Mouse (Mus musculus) kidney, postnatal 0 days (tissue): ENCODE results near the gene Mrgprb3. TPM values are rescaled to one million over a fixed set of nuclear protein-coding genes. Genes with fewer than 3 reads are reported as not detected.

Experiments
- ATAC-seq: fragments of 200-750 bp; cut with Nextera tagmentation; replicated peaks from 2 replicates; pipeline ENCODE4 v1.8.0; 2017; ENCODE audit warnings: low read depth, moderate number of reproducible peaks, moderate TSS enrichment, moderate library complexity; ENCODE audit not compliant: low FRiP score
- DNase-seq: peaks from one replicate; pipeline ENCODE4 v3.0.0-alpha.2; 2016; ENCODE audit warnings: low spot score
- H3K27ac ChIP-seq: fragments of 300-500 bp; sonication (generic); 2 replicates; pipeline ENCODE4 v1.5.1; 2014; ENCODE audit warnings: mild to moderate bottlenecking
- H3K27me3 ChIP-seq: fragments of 300-500 bp; sonication (generic); 2 replicates; pipeline ENCODE4 v1.6.1; 2014; ENCODE audit warnings: low read length, mixed read lengths; ENCODE audit not compliant: insufficient read depth
- H3K36me3 ChIP-seq: fragments of 300-500 bp; sonication (generic); 2 replicates; pipeline ENCODE4 v1.6.1; 2014; ENCODE audit warnings: low read length, mixed read lengths; ENCODE audit not compliant: insufficient read depth
- H3K4me1 ChIP-seq: fragments of 300-500 bp; sonication (generic); replicated peaks from 2 replicates; pipeline ENCODE4 v1.6.1; 2014; ENCODE audit warnings: antibody characterized with exemption, low read length, mixed read lengths; ENCODE audit not compliant: insufficient read depth
- H3K4me2 ChIP-seq: fragments of 300-500 bp; sonication (generic); 2 replicates; pipeline ENCODE4 v1.6.1; 2014; ENCODE audit warnings: mild to moderate bottlenecking, low read length, moderate library complexity, mixed read lengths
- H3K4me3 ChIP-seq: fragments of 300-500 bp; sonication (generic); replicated peaks from 2 replicates; pipeline ENCODE4 v1.5.1; 2014; ENCODE audit warnings: low read depth, low read length
- H3K9ac ChIP-seq: fragments of 300-500 bp; sonication (generic); 2 replicates; pipeline ENCODE4 v1.6.1; 2014; ENCODE audit warnings: low read depth, low read length
- H3K9me3 ChIP-seq: fragments of 300-500 bp; sonication (generic); replicated peaks from 2 replicates; pipeline ENCODE4 v1.6.1; 2016; ENCODE audit warnings: low read length, inconsistent platforms, mixed read lengths
- CTCF ChIP-seq: IDR thresholded peaks from 2 replicates; pipeline ENCODE4 v1.5.1; 2016; ENCODE audit warnings: antibody characterized with exemption, low read depth, mild to moderate bottlenecking, moderate library complexity
- WGBS: fragments of 180-500 bp; shearing (Covaris S2); extraction: QIAGEN DNeasy Blood & Tissue Kit; methylation state at CpG from one replicate; pipeline ENCODE4 v1.1.7; 2014; 5-methylcytosine and 5-hydroxymethylcytosine counted together
- polyA plus RNA-seq: library from polyadenylated mRNA; unstranded; fragments of >200 nt; fragmentation: Nextera tagmentation; extraction: Ambion mirVana; gene quantifications from 2 replicates; pipeline ENCODE4 v1.2.1, GENCODE M21; 2015

Mrgprb3 gene
- polyA plus RNA-seq: not detected in 2 replicates

DNA sequence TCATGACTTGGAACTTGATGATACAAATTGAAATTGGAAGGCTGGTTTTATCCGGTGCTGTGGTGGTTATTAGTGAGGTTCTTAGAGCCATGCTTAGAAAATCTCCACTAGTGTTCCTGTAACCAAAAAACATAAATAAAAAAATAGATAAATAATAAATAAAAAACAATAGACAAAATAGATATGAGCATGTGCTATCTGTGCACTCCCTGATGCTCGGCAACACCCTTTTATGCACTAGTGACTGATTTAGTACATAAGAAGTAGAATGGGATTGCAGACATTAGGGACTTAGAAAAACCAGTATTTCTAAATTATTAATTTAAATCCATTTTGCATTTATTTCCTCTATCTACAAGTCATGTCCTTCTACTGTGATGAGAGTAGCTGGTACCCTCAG, at the start of gene Mrgprb3:
TSS of gene Mrgprb3 (minus strand) at position 101 of the 400 bp plus-strand sequence.
- H3K27me3 ChIP-seq: no peaks in the 10 kb centered on the region
- H3K36me3 ChIP-seq: no peaks in the 10 kb centered on the region
- no peak for ATAC-seq
- H3K9ac ChIP-seq: no peak within 1 kb of the TSS
- H3K4me3 ChIP-seq: no peak within 1 kb of the TSS
- no peak within 1 kb of the TSS for H3K27ac ChIP-seq
- no peak for DNase-seq
- H3K4me1 ChIP-seq: no peaks in the 10 kb centered on the region
- no peak within 1 kb of the TSS for H3K4me2 ChIP-seq
- TF ChIP-seq CTCF: no peak
- no peaks in the 10 kb centered on the region for H3K9me3 ChIP-seq
- 96% methylated on average over 2 of the region's 2 CpGs for WGBS

Other genes with a start within 250 kb of the Mrgprb3 start
- gene Mrgprb1, start 187.5 kb downstream of the Mrgprb3 start, polyA plus RNA-seq: 0.03 TPM in 1 of 2 replicates, not detected in the other
- not detected in 2 replicates for gene Mrgprx2, start 144.5 kb downstream of the Mrgprb3 start, polyA plus RNA-seq
- not detected in 2 replicates for gene Mrgprb2, start 85.7 kb downstream of the Mrgprb3 start, polyA plus RNA-seq
- 43.2 and 45.2 TPM in 2 replicates for gene Zdhhc13, start 145.2 kb upstream of the Mrgprb3 start, polyA plus RNA-seq
- not detected in 2 replicates for gene Csrp3, start 204.2 kb upstream of the Mrgprb3 start, polyA plus RNA-seq
- 5.5 and 7.3 TPM in 2 replicates for gene E2f8, start 237.8 kb upstream of the Mrgprb3 start, polyA plus RNA-seq